Mouse (Mus musculus) heart, adult 2 months (tissue): ENCODE data around the gene Proser3. TPM values are rescaled to one million over a fixed set of nuclear protein-coding genes. Genes with fewer than 3 reads are reported as not detected.

Experiments
- DNase-seq, 2 experiments: peaks; one replicate each; pipeline ENCODE4 v3.0.0; 2021
- H3K27ac ChIP-seq: fragments of 200-600 bp; 2 replicates; pipeline ENCODE4 v1.8.1; 2022
- H3K27me3 ChIP-seq: fragments of 200-500 bp; 2 replicates; pipeline ENCODE4 v1.6.1; 2012; ENCODE audit warnings: mild to moderate bottlenecking, low read length, inconsistent platforms, mixed read lengths; ENCODE audit not compliant: control insufficient read depth, insufficient read depth
- H3K36me3 ChIP-seq: fragments of 200-500 bp; 2 replicates; pipeline ENCODE4 v1.6.1; 2012; ENCODE audit warnings: low read length, inconsistent platforms; ENCODE audit not compliant: control insufficient read depth, insufficient read depth
- H3K4me1 ChIP-seq: fragments of 200-500 bp; 2 replicates; pipeline ENCODE4 v1.6.1; 2011; ENCODE audit warnings: low read length; ENCODE audit not compliant: control insufficient read depth, insufficient read depth
- H3K4me3 ChIP-seq: fragments of 200-600 bp; 2 replicates; pipeline ENCODE4 v1.8.1; 2022
- H3K79me2 ChIP-seq: fragments of 200-500 bp; replicated peaks from 2 replicates; pipeline ENCODE4 v1.6.1; 2012; ENCODE audit warnings: mild to moderate bottlenecking, inconsistent platforms, low read length, moderate library complexity, mixed read lengths; ENCODE audit not compliant: control insufficient read depth, insufficient read depth
- H3K9ac ChIP-seq: fragments of 200-500 bp; 2 replicates; pipeline ENCODE4 v1.6.1; 2012; ENCODE audit warnings: low read depth, mild to moderate bottlenecking, control low read depth, inconsistent platforms, low read length, mixed read lengths
- CTCF ChIP-seq: fragments of 200-600 bp; IDR thresholded peaks from 2 replicates; pipeline ENCODE4 v1.8.1; 2022; ENCODE audit warnings: antibody characterized with exemption, mild to moderate bottlenecking, moderate library complexity
- EP300 ChIP-seq: fragments of 200-500 bp; IDR thresholded peaks from 2 replicates; pipeline ENCODE4 v1.6.1; 2011; ENCODE audit warnings: low read depth, low read length, control low read depth; ENCODE audit not compliant: insufficient read depth
- POLR2A ChIP-seq: fragments of 200-500 bp; IDR thresholded peaks from 2 replicates; pipeline ENCODE4 v1.6.1; 2011; ENCODE audit warnings: mild to moderate bottlenecking, low read depth, low read length, control low read depth; ENCODE audit not compliant: insufficient read depth
- WGBS: fragments of 180-500 bp; shearing (Covaris S2); methylation state at CpG from one replicate; pipeline ENCODE4 v1.1.7; 2018; 5-methylcytosine and 5-hydroxymethylcytosine counted together
- intact Hi-C: fragments of 180-260 bp; cut with DNase I; formaldehyde crosslinking; loops from one replicate; pipeline ENCODE4 v1.15.1; 2025
- polyA plus RNA-seq: library from polyadenylated mRNA; depleted of rRNA; stranded (reverse); fragments of >200 nt; gene quantifications from 2 replicates; pipeline ENCODE4 v1.2.3, GENCODE M21; 2012
- total RNA-seq, 2 experiments: library from RNA; stranded (reverse); gene quantifications; 2 replicates each; pipeline ENCODE4 v1.2.3; 2021

The Proser3 gene
- total and polyA plus RNA-seq, 3 experiments = 2.5 to 6.3 (median 5.8) TPM

GRCm38 (mm10) chr7:30596093-30596492 is 44.0 kb upstream of the Proser3 start:
- no peak for DNase-seq
- no peaks in the 10 kb centered on the region for H3K27me3 ChIP-seq
- H3K9ac ChIP-seq = no peak overlapping the region
- no peaks in the 10 kb centered on the region for H3K36me3 ChIP-seq
- intact Hi-C loops = loop anchor here (10.0 kb wide), 1 partner anchor 359 kb away; the partner anchor contains the start of gene Usf2
- no peaks in the 10 kb centered on the region for H3K4me1 ChIP-seq
- TF ChIP-seq EP300 (no peak), CTCF (no peak), POLR2A (no peak)
- no peak overlapping the region for H3K27ac ChIP-seq
- no peak overlapping the region for H3K4me3 ChIP-seq
- no peaks in the 10 kb centered on the region for H3K79me2 ChIP-seq
- 69% methylated on average over 5 of the region's 5 CpGs for WGBS

GRCm38 (mm10) chr7:30594510-30595024 is 42.5 kb upstream of the Proser3 start:
- Histone ChIP-seq H3K4me1 (no peaks in the 10 kb centered on the region), H3K27me3 (no peaks in the 10 kb centered on the region), H3K4me3 (no peak overlapping the region), H3K9ac (no peak overlapping the region), H3K27ac (no peak overlapping the region), H3K79me2 (no peaks in the 10 kb centered on the region), H3K36me3 (no peaks in the 10 kb centered on the region)
- WGBS = 49% methylated on average over 4 of the region's 4 CpGs
- TF ChIP-seq POLR2A (no peak), CTCF (no peak), EP300 (no peak)
- no peak for DNase-seq
- intact Hi-C loops = loop anchor here (5.0 to 10.0 kb wide), 2 partner anchors 268 to 360 kb away; partner anchors contain the start of genes Ffar1 and Usf2

GRCm38 (mm10) chr7:30593579-30594509 is 41.7 kb upstream of the Proser3 start:
- Histone ChIP-seq H3K4me1 (no peaks in the 10 kb centered on the region), H3K27me3 (no peaks in the 10 kb centered on the region), H3K36me3 (no peaks in the 10 kb centered on the region), H3K27ac (no peak overlapping the region), H3K79me2 (no peaks in the 10 kb centered on the region), H3K4me3 (no peak overlapping the region), H3K9ac (no peak overlapping the region)
- 59% methylated on average over 10 of the region's 10 CpGs for WGBS
- no peak for DNase-seq
- TF ChIP-seq POLR2A = no peak
- no peak for TF ChIP-seq CTCF
- no peak for TF ChIP-seq EP300
- intact Hi-C loops = loop anchor here (5.0 to 10.0 kb wide), 2 partner anchors 268 to 361 kb away; partner anchors contain the start of genes Ffar1 and Usf2

DNA sequence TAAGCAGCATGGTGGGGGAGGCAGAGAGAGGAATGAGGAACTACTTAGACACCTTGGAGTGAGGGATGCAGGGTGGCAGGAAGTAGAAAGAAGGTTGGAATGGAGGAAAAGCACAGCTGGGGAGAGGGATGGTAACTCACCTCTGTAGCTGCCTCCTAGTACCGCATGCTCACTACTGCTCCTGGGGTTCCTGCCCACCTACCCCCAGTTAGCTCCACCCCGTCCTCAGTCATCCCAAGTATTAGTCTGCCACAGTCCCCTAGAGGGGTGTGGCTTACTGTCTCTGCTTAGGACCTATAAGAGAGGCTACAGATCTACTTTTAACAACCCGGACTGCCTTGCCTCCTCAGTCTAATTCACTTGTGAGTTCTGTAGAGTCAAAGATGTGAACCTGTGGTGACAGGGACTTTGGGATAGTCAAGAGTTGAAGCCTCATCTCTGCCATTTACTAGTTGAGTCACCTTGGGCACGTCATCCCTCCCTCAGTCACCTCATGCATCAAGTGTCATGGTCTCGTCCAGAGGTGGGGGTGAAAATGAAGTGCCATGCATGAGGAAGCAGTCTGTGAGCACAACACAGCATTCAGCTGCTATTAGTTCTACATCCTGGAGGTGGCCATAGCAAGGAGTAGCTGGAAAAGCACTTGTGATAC is 40.8 kb upstream of the Proser3 start:
- Histone ChIP-seq H3K36me3 (no peaks in the 10 kb centered on the region), H3K9ac (no peak overlapping the region), H3K4me1 (no peaks in the 10 kb centered on the region), H3K27ac (no peak overlapping the region), H3K4me3 (no peak overlapping the region), H3K27me3 (no peaks in the 10 kb centered on the region), H3K79me2 (no peaks in the 10 kb centered on the region)
- no peak for DNase-seq
- TF ChIP-seq EP300 (no peak), CTCF (no peak), POLR2A (no peak)
- 52% methylated on average over 5 of the region's 5 CpGs for WGBS
- intact Hi-C loops = loop anchor here (5.0 to 10.0 kb wide), 2 partner anchors 269 to 362 kb away; partner anchors contain the start of genes Ffar1 and Usf2

- no peaks in the 10 kb centered on the region for H3K27me3 ChIP-seq
- no peak overlapping the region for H3K27ac ChIP-seq
- no peak for DNase-seq
- no peak overlapping the region for H3K4me3 ChIP-seq
- intact Hi-C loops = loop anchor here (5.0 to 10.0 kb wide), 2 partner anchors 271 to 363 kb away; partner anchors contain the start of genes Ffar1 and Usf2
- no peak overlapping the region for H3K9ac ChIP-seq
- H3K4me1 ChIP-seq = no peaks in the 10 kb centered on the region
- H3K79me2 ChIP-seq = peaks cover 1% of the 10 kb centered on the region
- 74% methylated on average over 4 of the region's 4 CpGs for WGBS
- no peak for TF ChIP-seq CTCF
- TF ChIP-seq POLR2A = no peak
- TF ChIP-seq EP300 = no peak
- H3K36me3 ChIP-seq = no peaks in the 10 kb centered on the region
These were observed 39.5 kb upstream of the Proser3 start for GRCm38 (mm10) chr7:30591605-30591951.
